Mouse (Mus musculus) cortical plate, adult 2 months (tissue): ENCODE data around the gene Map2k4. TPM values are rescaled to one million over a fixed set of nuclear protein-coding genes. Genes with fewer than 3 reads are reported as not detected.

Experiments
- H3K27ac ChIP-seq: fragments of 200-500 bp; 2 replicates; pipeline ENCODE4 v1.5.1; 2012; ENCODE audit warnings: low read length, control low read depth, inconsistent platforms; ENCODE audit not compliant: insufficient read depth
- H3K4me1 ChIP-seq: fragments of 200-500 bp; 2 replicates; pipeline ENCODE4 v1.6.1; 2011; ENCODE audit warnings: low read length; ENCODE audit not compliant: control insufficient read depth, insufficient read depth
- H3K4me3 ChIP-seq: fragments of 200-500 bp; 2 replicates; pipeline ENCODE4 v1.5.1; 2011; ENCODE audit warnings: mild to moderate bottlenecking, low read length, control low read depth; ENCODE audit not compliant: insufficient read depth
- CTCF ChIP-seq: fragments of 200-500 bp; IDR thresholded peaks from 2 replicates; pipeline ENCODE4 v1.5.1; 2011; ENCODE audit warnings: mild to moderate bottlenecking, control low read depth, low read length; ENCODE audit not compliant: insufficient read depth; ENCODE audit errors: extremely low read depth
- POLR2A ChIP-seq: fragments of 200-500 bp; IDR thresholded peaks from 2 replicates; pipeline ENCODE4 v1.6.1; 2011; ENCODE audit warnings: mild to moderate bottlenecking, low read length, control low read depth; ENCODE audit not compliant: insufficient read depth; ENCODE audit errors: extremely low read depth
- polyA plus RNA-seq: library from polyadenylated mRNA; depleted of rRNA; stranded (reverse); fragments of >200 nt; gene quantifications from 2 replicates; pipeline ENCODE4 v1.2.3, GENCODE M21; 2012; rRNA removed

Map2k4 gene
- 130 and 137 TPM in 2 replicates for polyA plus RNA-seq

- Histone ChIP-seq H3K4me1 (peaks cover 3% of the 10 kb centered on the region; the same call in 1 of the 2 replicates), H3K27ac (0 out of 2 replicates have a peak within 1 kb of the TSS, but pooled peaks have one; percentile 34), H3K4me3 (peak within 1 kb of the TSS; percentile 59)
- peak; percentile 85 for TF ChIP-seq POLR2A
- no peak for TF ChIP-seq CTCF
These were observed at the start of gene Map2k4 for GRCm38 (mm10) chr11:65788154-65788553. TSS of gene Map2k4 (minus strand) at chr11:65788297.

DNA sequence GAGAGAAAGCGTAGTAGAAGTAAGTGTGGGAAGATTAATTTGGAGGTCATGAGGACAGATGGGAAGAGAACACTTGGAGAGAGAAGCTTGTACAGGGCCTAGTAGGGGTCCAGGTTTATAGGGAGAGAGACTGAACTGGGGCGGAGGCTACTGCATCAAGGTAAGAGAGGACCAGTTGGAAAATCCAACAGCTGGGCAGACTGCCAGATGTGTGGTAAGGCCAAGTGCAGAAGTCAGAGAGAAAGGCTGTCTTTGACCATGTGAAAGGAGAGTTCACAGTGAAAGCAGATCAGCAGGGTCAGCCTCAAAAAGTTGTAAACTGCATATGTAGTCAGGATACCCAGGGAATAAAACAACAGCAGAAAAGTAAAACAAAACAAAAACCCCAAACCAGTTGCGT lies 36.5 kb upstream of the Map2k4 start:
- no peak for TF ChIP-seq POLR2A
- TF ChIP-seq CTCF, result no peak
- Histone ChIP-seq H3K4me1 (no peaks in the 10 kb centered on the region), H3K27ac (no peak overlapping the region), H3K4me3 (no peak overlapping the region)

- H3K27ac ChIP-seq, result no peak overlapping the region
- no peak for TF ChIP-seq POLR2A
- TF ChIP-seq CTCF, result peak; percentile 96
- no peaks in the 10 kb centered on the region for H3K4me1 ChIP-seq
- no peak overlapping the region for H3K4me3 ChIP-seq
These were observed 32.8 kb upstream of the Map2k4 start for GRCm38 (mm10) chr11:65820877-65821276.

DNA sequence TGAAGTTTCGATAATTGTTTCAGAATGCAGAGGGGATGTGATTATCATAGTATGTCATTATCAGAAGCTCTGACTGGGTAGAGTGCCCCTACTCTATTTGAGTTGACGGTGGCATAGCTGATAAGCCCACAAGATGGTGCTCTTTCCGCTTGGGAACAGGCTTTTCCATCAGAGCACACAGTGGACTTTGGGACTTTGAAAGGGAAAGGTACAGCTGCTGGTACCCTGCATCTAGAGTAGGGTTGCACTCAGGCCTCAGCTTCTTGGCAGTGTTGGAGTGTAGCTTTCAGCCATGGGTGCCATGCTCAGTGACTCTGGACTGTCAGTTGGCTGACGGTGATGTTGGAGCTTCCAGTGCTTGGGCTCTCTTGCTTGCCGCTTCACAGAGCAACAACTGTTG lies 32.2 kb upstream of the Map2k4 start:
- Histone ChIP-seq H3K4me3 (no peak overlapping the region), H3K27ac (no peak overlapping the region), H3K4me1 (no peaks in the 10 kb centered on the region)
- TF ChIP-seq CTCF (peak; percentile 50), POLR2A (no peak)

GRCm38 (mm10) chr11:65818193-65818592 lies 30.1 kb upstream of the Map2k4 start:
- no peak overlapping the region for H3K4me3 ChIP-seq
- no peak overlapping the region for H3K27ac ChIP-seq
- H3K4me1 ChIP-seq, result no peaks in the 10 kb centered on the region
- TF ChIP-seq POLR2A (no peak), CTCF (no peak)

- Histone ChIP-seq H3K4me1 (no peaks in the 10 kb centered on the region), H3K27ac (no peak overlapping the region), H3K4me3 (no peak overlapping the region)
- TF ChIP-seq CTCF (no peak), POLR2A (no peak)
These were observed 28.1 kb upstream of the Map2k4 start for GRCm38 (mm10) chr11:65816237-65816636.

GRCm38 (mm10) chr11:65814381-65814780 lies 26.3 kb upstream of the Map2k4 start:
- TF ChIP-seq POLR2A (no peak), CTCF (no peak)
- Histone ChIP-seq H3K27ac (no peak overlapping the region), H3K4me1 (no peaks in the 10 kb centered on the region)

GRCm38 (mm10) chr11:65812088-65812487 lies 24.0 kb upstream of the Map2k4 start:
- Histone ChIP-seq H3K4me1 (peaks cover 1% of the 10 kb centered on the region; the same call in 1 of the 2 replicates), H3K4me3 (no peak overlapping the region), H3K27ac (no peak overlapping the region)
- TF ChIP-seq POLR2A (no peak), CTCF (no peak)

More at GRCm38 (mm10) chr11:65814381-65814780, 26.3 kb upstream of the Map2k4 start:
- no peak overlapping the region for H3K4me3 ChIP-seq

DNA sequence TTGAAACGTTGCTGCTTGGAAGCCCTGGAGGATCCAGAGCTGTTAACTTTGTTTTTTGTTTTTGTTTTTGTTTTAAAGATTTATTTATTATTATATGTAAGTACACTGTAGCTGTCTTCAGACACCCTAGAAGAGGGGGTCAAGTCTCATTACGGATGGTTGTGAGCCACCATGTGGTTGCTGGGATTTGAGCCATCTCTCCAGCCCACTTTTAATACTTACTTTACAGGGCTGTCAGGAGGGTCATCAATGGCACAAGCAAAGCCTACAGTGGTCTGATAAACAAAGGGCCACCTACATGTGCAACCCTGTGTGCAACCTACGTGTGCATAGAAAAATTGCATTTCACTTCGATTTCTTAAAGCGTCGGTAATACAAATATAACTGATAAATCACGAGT lies 19.5 kb upstream of the Map2k4 start:
- H3K27ac ChIP-seq, result no peak overlapping the region

GRCm38 (mm10) chr11:65806909-65807504 lies 18.9 kb upstream of the Map2k4 start, which contains the start of gene Zkscan6:
TSS of gene Zkscan6 (plus strand) at chr11:65807175.
- Histone ChIP-seq H3K4me3 (peak within 1 kb of the TSS; percentile 58), H3K27ac (peak within 1 kb of the TSS; percentile 93), H3K4me1 (peaks cover 1% of the 10 kb centered on the region; the same call in 1 of the 2 replicates)
- TF ChIP-seq CTCF (no peak), POLR2A (peak; percentile 75)

More for the DNA sequence above, 19.5 kb upstream of the Map2k4 start:
- peak overlapping the region; percentile 58 for H3K4me3 ChIP-seq
- peaks cover 1% of the 10 kb centered on the region; the same call in 1 of the 2 replicates for H3K4me1 ChIP-seq
- TF ChIP-seq POLR2A, result no peak
- TF ChIP-seq CTCF, result no peak
